Mouse (Mus musculus): Measurements from ENCODE around the gene Nfkb1.

Nfkb1 gene

DNA sequence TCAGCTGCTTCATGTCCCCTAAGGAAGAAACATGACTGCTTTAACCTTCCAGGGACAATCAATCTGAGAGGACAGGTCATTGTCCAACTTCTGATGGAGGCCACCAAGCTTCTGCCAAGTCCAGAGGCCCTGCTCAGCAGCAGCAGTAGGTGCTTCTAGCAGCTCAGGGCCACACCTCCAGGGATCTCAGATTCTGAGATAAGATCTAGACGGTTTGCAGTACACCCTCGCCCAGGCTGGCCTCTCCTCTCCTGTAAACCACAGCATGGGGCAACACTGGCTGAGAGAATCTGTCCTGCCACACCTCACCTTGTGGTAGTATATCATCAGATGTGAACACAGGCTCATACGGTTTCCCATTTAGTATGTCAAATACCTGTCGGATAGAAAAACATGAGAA is 100.9 kb downstream of the Nfkb1 start:
- DNase-seq (ENCODE audit: low spot score in 2 of 2), result no peak

DNA sequence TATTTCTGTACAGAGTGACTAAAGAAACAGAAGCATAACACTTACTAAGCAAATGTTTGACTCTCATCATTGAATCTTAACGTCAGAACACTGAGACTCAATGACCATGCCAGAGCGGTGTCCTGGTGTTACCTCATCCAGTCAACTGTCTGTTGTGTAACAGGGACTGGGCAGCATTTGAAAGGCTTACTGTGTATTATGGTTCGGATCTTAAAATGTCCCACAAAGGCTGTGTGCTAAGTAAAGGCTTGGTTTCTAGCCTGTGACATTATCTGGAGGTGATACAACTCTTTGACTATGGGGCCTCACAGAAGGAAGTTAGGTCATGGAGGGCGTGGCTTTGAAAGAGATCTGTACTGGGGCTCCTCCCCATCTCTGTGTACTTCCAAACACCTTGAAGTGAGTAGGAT is 104.9 kb downstream of the Nfkb1 start:
- no peak for DNase-seq (ENCODE audit: low spot score in 2 of 2)

DNA sequence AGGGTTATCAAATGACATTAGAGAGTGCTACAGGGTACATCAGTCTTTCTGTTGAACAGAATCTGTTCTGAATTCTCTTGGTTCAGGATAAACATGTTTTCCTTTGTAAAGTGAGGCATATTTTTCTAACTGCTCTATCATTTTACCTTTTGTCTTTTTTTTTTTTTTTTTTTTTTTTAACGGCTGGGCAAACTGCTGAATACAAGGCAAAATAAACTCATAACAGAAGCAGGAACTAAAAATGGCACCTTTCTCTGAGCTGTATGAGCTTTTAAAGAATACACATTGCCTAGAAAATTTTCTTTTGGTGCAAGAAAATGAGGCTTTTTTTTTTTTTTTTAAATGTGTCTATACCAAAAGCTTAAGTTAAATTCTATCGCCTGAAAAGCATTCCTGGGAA is 105.3 kb downstream of the Nfkb1 start:
- DNase-seq (ENCODE audit: low spot score in 2 of 2), result no peak

DNA sequence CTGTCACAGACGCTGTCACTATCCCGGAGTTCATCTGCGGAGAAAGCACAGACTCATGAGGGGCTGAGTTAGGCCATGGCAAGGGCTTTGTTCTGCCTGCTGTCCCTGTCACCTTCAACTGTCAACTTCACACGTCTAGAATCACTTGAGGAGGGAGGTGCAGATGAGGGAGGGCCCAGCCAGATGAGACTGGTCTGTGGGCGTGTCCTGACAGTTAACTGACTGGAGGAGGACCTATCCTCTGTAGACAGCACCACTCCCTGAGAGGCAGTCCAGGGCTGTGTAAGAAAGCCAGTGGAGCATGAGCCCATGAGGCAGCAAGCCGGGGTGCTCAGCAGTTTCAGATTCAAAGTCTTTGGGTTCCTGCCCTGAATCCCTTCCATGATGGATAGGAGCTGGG is 105.9 kb downstream of the Nfkb1 start:
- no peak for DNase-seq (ENCODE audit: low spot score in 2 of 2)

DNA sequence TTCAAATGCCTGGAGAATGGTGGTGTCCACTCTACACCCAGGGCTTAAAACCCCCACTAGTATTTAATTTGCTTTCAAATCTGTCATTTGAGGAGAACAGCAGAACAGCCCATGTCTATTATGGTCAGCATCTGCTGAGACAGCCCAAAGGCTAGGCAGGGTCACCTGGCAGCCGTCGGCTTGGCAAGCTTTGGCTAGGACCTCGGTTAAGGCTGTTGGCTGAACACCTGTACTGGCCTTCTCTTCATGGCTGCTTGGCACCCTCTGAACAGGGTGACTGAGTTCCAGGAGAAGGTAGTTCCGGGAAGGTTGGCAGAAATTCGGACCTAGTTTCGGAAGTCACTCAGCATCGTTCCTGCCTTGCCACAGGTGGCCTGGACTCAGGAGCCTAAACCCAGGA is 109.1 kb downstream of the Nfkb1 start:
- no peak for DNase-seq (ENCODE audit: low spot score in 2 of 2)

DNA sequence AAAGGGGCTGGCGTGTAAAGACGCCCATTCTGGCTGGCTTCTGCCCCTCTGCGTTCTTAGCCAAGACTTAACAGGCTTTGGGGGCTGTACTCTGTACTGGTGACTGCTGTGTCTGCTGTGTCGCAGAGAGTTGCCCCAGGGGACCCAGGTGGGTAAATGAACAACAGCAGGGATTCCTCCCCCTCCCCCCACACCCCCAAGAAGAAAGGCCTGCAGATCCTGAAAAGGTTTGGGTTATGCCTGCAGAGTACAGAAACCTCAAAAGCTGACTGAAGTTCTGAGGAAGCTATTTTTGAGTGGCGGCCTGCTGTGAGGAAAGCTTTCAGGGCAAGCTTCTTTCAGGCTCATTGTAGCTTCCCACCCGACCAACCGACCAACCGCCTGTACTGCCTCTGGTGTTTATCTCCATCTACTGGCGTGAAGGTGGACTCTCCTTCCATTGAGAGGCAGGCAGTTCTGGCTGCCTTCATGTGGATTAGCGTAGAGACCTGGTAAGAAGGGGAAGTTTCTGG is 109.7 kb downstream of the Nfkb1 start:
- no peak for DNase-seq (ENCODE audit: low spot score in 2 of 2)

DNA sequence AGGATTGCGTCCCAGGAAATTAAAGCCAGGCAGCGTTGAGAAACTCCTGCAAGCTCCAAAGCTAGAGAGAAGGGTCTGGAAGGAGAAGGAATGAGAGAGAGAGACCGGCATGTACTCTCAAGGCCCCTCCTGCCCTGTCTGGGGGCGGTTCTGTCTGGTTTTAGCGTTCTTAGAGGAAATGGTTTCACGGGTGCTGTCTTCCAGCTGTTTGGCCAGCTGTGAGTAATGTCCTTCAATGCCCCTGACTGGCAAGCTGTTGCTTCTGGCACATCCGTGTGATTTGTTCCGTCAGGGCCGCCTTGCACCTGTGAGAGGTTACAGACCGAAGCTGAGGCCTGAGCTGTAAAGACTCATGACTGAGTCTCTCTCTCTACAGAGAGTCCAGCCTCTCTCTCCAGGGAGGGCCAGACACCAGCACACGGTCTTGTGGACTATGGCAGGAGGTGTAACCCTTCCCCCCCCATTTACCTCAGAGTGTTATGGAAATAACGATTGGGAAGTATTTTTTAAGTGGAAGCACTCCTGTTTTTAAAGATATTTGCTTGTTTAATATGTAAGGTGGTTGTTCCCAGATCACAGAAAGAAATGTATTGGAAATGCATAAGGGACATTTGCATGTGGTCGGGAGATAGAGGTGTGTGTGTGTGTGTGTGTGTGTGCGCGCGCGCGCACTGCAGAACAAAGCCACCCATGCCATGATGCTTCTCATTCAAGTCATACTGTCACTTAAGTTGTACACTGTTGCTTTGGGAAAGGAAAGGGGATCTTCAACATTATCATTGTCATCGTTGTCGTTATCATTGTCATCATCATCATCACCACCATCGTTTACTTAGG is 110.7 kb downstream of the Nfkb1 start:
- no peak for DNase-seq (ENCODE audit: low spot score in 2 of 2)

DNA sequence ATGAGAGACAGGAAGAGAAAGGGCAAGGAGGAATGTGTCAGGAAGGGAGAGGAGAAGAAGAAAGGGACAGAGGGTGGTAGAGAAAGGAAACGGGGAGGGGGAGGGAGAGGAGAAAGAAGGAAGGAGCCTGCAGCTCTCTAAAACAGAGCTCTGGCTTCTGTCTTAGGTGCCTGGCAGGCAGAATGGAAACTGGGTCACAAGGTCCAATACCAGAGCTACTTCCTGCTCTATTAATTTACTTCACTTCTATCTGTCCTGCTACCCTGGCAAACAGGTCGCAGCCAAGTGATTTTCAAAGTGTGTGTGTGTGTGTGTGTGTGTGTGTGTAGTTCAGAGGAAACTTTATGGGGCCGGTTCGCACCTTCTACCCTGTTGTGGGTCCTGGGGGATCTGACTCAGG is 112.2 kb downstream of the Nfkb1 start:
- DNase-seq (ENCODE audit: low spot score in 2 of 2), result no peak

DNA sequence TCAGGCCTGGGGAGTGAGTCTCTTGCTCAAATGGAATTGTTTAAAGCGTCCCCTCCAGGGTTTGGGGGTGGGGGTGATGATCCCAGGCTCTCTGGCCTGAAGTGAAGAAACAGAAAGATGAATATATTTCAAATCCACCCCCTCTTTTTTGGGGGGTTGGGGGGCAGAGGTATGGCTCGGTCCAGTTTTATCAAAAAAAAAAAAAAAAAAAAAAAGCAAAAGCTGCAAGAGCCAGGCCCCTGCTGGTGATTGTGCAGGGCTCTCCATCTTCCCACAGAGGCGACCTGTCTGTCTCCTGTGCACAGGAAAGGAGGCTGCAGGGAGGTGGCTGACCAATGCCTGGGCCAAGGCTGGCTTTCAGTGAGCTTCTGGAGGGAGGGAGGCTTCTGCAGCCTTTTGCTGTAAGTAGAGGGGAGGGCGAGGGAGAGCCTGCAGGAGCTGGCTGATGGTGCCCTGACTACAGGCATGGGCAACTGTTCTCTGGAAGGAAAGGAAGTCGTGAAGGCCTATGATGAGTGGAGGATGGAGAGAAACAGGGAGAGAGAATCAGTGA is 112.7 kb downstream of the Nfkb1 start:
- no peak for DNase-seq (ENCODE audit: low spot score in 2 of 2)

DNA sequence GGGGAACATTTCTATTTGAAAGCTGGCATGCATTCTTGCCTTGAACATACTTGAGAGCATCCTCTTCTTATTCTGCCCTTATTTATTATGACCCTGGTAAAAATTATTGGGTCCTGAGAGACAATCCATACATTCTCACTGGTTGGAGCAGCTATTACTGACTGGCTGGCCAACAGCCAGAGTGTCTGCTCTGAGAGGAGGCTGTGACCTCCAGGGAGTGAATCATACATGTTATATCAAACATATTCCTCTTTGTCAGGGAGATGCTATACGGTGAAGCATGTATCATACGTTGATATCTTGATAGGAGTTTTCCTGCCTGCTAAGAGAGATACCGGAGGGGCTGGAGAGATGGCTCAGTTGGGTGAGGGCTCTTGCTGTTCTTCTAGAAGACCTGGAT is 116.2 kb downstream of the Nfkb1 start:
- no peak for DNase-seq (ENCODE audit: low spot score in 2 of 2)

DNA sequence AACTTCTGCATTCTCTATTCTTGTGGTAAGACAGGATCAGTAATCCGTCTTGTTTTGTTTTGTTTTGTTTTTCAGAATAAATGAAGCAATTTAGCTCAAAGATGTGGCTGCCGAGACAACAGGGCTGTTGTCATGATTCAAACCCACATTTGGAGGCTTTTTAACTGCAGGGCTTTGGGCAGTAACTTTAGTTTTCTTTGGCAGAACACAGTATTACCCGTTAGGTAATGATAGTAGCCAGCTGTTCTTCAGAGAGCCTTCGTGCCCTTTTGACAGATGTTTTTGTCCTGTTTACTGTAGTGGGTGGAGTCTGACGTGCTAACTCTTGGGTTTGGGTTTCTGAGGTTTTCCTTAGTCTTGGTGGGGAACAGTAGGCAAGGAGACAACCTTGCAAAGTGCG is 118.3 kb downstream of the Nfkb1 start:
- no peak for DNase-seq (ENCODE audit: low spot score in 2 of 2)

DNA sequence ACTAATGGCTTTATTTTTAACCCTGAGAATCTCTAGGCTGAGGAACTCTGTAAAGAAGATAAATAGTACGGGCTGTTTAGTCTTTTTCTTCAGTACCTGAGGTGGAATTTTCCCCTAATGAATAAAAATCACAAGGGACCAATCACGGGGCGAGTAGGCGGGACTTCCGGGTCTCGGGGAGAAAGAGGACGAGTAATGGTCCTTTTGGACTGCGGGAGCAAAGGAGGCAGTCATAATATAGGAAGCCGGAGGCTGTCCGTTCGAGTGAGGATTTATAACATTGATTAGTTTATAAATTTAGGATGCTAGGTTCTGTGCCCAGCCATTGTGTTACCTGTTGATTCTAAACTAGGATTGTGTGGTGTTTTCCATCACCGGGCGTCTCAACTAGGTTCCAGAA is 119.8 kb downstream of the Nfkb1 start:
- no peak for DNase-seq (ENCODE audit: low spot score in 2 of 2)

DNA sequence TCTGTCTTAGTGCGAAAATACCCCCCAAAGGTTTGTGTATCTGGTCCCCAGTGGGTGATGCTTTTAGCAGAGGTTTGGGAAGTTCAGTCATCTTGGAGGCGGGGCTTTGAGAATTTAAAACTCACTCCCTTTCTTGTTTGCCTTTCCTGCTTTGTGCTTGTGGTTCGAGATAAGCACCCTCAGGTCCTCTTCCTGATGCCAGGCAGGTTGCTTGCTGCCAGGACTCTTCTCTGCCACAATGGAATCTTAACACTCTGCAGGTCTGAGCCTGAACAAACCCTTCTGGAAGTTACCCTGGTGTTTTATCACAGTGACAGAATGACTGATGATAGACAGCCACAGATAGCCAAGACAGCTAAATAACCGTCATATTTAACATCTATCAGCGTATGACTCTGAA is 122.7 kb downstream of the Nfkb1 start:
- no peak for DNase-seq (ENCODE audit: low spot score in 2 of 2)

DNA sequence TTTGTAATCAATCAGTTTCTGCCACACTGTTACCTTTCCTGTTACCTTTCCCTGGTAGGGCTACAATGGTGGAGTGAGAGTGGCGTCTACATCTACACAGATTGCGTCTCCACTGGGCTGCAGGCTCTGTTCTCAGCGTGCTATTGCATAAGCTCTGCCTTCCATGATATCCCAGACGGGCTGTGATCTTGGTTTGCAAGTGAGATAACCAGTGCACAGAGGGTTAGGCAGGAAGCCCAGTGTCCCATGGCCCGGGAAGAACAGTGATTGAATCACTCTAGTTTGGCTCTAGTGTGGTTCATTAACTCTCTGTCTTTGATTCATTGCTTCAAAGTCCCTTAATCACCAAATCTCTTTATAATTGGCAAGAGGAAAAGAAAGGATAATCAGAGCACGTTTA is 123.5 kb downstream of the Nfkb1 start:
- DNase-seq (ENCODE audit: low spot score in 2 of 2), result no peak

DNA sequence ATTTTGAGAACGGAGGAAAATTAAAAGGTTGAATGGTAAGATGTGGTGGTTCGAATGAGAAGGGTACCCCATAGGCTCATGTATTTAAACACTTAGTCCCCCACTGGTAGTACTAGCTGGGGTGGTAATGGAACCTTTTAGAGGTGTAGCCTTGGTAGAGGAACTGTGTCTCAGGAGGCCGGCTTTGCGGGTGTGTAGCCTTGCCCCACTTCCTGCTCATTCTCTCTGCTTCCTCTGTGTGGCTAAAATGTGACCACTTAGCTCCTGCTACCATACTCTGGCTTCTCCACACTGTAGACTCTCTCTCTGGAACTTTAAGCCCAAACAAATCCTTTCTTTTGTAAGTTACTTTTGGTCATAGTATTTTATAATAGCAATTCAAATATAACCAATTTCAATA is 126.0 kb downstream of the Nfkb1 start:
- DNase-seq (ENCODE audit: low spot score in 2 of 2), result no peak

DNA sequence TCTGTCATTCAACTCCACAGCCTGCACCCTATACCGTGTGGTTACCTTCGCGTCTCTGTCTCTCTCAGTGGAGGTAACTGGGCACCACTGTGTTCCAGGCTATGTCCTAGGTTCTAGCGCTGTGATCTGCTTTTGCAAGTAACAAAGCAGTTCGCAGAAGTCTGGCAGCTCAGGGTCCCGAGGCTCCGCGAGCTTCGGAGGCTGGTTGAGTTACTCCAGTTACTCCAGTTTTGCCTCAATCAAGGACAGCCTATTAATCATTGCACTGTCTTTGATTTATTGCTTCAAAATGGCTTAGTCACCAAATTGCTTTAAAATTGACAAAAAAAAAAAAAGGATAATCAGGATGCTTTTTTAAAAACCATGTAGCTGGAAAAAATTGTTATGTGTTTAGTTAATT is 126.6 kb downstream of the Nfkb1 start:
- DNase-seq (ENCODE audit: low spot score in 2 of 2), result no peak

DNA sequence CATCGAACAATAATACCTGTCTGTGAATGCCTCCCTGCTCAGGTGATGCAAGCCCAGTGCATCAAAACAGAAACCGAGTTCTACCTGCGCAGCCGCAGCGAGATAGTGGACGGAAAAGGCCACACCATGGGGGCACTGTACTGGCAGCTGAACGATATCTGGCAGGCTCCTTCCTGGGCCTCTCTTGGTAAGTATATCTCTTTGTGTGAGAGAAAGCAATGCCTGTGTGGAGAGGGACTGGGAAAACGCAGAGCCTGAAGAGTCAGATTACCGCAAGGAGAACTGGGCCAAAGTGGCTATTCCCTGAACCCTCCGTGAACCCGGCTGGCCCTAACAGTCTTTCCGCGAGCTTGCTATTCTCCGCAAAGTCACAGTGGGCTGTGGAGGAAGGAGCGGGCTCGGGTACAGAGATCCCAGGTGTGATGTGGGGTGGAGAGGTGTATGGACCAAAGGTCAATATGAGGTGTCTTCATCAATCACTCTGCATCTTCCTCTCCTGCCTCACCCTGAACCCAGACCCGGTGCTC is 128.1 kb downstream of the Nfkb1 start:
- no peak for DNase-seq (ENCODE audit: low spot score in 2 of 2)

DNA sequence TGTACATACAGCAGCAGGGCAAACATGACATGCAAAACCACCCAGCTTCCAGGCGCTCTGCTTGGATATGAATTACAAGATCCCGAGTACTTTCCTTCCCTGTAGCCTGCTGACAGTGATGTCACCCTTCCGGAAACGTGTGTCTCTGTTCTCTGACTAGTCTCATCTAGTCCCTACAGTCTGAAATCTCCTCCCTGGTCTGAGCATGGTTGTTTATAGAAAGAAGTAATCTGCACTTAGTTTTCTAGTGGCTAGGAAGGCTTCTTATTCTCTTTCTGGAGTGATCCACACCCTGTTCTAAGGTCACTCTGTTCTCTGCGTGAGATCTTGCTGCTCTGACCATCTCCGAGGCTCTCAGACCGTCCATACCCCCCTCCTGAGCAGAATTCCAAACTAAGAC is 129.3 kb downstream of the Nfkb1 start:
- no peak for DNase-seq (ENCODE audit: low spot score in 2 of 2)

DNA sequence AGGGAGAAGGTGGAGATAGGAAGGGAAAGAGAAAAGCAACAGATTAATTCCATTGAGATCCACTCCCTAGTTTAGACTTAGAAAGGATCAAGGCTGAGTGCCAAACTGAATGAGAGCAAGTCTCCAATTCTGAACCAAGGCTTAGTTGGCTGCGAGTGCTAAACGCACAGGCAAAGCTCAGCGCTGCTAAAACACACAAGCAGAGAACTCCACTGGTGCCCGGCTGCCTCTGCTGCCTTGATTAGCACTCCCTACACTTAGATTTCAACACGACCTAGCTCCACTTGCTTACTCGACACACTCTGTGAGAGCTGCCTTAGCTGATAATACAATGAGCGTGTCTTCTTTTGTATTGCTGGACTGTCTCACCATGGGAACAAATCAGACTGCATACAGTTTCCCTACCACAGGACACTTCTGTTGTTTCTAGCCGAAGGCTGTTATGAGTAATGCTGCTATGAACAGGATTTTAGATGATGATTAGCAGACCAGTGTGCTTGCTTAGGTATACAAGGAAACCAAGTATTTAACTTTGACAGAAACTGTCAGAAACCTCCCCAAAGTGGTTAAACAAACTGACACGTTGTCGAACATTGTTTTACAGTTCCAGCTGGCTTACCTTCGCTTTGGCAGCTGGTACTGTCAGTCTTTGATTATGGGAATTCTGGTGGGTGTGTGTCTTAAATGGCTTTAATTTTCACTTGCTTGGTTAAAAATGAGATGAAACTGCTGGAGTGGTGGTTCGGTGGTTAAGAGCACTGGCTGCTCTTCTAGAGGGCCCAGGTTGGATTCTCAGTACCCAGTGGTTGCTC is 134.3 kb downstream of the Nfkb1 start:
- DNase-seq (ENCODE audit: low spot score in 2 of 2), result no peak

DNA sequence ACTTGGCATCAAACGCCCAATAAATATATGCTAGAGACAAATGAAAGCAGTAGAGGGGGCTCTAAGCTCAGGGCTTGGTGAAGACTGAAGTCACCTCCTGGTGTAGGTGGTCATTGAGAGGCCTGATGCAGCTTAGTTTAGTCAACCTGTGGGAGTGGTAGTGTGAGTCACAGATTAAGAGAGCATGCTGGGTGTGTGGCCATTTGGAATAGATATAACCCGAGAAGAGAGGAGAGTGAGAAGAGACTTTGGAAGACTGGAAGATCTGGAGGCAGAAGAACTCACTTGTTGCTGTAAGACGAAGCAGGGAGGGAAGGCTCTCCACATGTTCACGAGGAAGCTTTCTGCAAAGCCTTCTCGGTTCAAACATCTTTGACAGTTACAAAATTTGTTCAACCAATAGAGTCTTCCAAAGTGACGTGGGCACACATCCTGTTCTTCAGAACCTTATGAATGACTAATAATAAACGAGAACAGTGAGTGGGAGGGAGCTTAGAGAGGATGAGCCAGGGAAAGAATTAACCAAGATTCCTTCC is 135.2 kb downstream of the Nfkb1 start:
- no peak for DNase-seq (ENCODE audit: low spot score in 2 of 2)

DNA sequence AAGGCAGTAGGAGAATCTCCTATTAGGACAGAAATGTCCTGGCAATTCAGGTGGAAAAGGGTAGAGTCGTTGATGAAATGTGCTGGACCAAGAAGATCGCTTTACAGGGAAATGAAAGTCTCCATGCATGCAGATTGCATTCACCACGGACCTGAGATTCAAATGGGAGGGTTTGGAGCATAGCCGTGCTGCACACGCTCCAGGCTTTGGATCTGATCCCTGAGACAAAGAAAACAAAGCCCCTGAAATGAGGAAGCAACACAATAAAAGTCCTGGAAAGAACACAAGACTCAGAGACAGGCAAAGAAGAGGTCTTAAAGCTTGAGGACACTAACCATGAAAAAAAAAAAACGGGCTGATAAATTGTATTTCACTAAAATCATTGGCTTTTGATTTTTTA is 136.2 kb downstream of the Nfkb1 start:
- no peak for DNase-seq (ENCODE audit: low spot score in 2 of 2)

DNA sequence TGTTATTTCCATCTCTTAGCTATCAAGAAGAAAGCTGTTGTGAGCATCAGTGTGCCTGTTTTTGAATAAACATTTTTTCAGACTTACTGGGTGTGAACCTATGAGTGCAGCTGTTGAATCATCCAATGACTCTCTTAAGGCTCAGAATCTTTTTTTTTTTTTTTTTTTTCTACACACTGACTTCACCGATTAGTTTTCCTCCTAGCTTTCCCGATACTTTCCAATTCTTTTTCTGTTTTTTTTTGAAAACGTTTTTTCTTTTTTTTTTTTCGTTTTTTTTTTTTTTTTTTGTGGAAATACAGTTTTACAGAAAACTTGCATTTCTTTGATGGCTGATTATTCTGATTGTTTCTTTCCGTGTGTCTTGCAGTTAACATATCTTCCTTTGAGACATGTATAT is 138.5 kb downstream of the Nfkb1 start:
- DNase-seq (ENCODE audit: low spot score in 2 of 2), result no peak
